Comparison of ENCODE assay signal across 20 mouse cellular contexts in the genomic region with DNA sequence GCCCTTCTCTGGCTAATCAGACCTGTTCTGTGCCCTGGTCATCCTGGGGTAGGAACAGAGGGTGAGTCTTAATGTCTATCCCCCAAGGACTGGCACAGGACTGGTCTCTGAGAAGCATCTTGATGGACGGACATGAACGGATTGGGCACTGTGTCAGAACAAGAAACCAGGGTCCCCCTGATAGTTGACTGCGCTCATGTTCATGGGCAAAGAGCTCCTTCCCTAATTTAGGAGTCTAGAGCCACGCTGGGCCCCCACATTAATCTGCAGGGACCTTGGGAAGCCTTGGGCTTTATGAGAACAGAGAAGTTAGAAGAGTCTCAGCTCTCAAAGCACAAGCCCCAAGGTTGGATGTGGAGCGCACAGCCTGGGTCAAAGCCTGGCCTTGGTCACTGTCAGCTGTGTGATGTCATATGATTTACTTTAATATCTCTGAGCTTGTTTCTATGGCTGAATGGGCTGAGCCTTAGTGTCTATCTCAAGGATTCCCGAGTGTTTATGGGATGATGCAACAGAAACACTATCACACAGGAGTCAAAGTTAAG. TPM values are rescaled to one million over a fixed set of nuclear protein-coding genes. Genes with fewer than 3 reads are reported as not detected.
DNase-seq lines count a peak whose midpoint lies in the region; ATAC-seq and TF ChIP-seq lines count a peak whose summit lies in the region.
"Had no signal": no experiment of that assay in that cellular context is flagged by ENCODE, and none has a peak within 500 bp of the region (broad histone marks: within the 10 kb centered on the region; RNA-seq: fewer than 3 reads in every experiment).

No protein-coding gene starts in this region.

- no peak overlapping the region for H3K4me2 ChIP-seq in kidney, embryonic 15.5 days
- no peak overlapping the region for H3K4me2 ChIP-seq in neural tube, embryonic 15.5 days
- H3K4me2 ChIP-seq: forebrain, embryonic 15.5 days; heart, embryonic 11.5 days; heart, embryonic 15.5 days; hindbrain, embryonic 14.5 days; intestine, embryonic 15.5 days had no signal

- H3K36me3 ChIP-seq in kidney, embryonic 15.5 days: no peaks in the 10 kb centered on the region
- no peaks in the 10 kb centered on the region for H3K36me3 ChIP-seq in neural tube, embryonic 15.5 days
- H3K36me3 ChIP-seq: embryonic facial prominence, embryonic 10.5 days; forebrain, embryonic 15.5 days; heart, embryonic 15.5 days; hindbrain, embryonic 10.5 days; intestine, embryonic 15.5 days had no signal

- intact Hi-C loops in heart, postnatal 14 days (cut with DNase I): no loop called here

- 0 out of 2 replicates have a peak, but pooled peaks have one; percentile 12 for ATAC-seq in kidney, embryonic 15.5 days (replicated peaks; ENCODE audit: low FRiP score)
- no peak for ATAC-seq in neural tube, embryonic 15.5 days (ENCODE audit: low FRiP score)
- ATAC-seq: activated CD4-positive, CD25-positive, alpha-beta regulatory T cell, adult 4 months; forebrain, embryonic 15.5 days; intestine, embryonic 15.5 days; Patski had no signal

- TF ChIP-seq CTCF in bone marrow macrophage, adult 2 months (IDR thresholded peaks at IDR 0.05; ENCODE audit: low read depth, low read length): no peak

- no peaks in the 10 kb centered on the region; the same call in 1 of the 2 replicates for H3K9me3 ChIP-seq in kidney, embryonic 15.5 days (replicated peaks)
- H3K9me3 ChIP-seq in neural tube, embryonic 15.5 days (replicated peaks): no peaks in the 10 kb centered on the region
- H3K9me3 ChIP-seq: forebrain, embryonic 15.5 days; heart, embryonic 15.5 days; intestine, embryonic 15.5 days had no signal

- no peaks in the 10 kb centered on the region for H3K4me1 ChIP-seq in kidney, embryonic 15.5 days
- peaks cover 42% of the 10 kb centered on the region for H3K4me1 ChIP-seq in bone marrow macrophage, adult 2 months (ENCODE audit: control insufficient read depth, insufficient read depth, low read length)
- H3K4me1 ChIP-seq in neural tube, embryonic 15.5 days: no peaks in the 10 kb centered on the region
- H3K4me1 ChIP-seq: forebrain, embryonic 15.5 days; intestine, embryonic 15.5 days had no signal

- H3K27ac ChIP-seq in kidney, embryonic 15.5 days: no peak overlapping the region
- peak overlapping the region; percentile 34 for H3K27ac ChIP-seq in bone marrow macrophage, adult 2 months (ENCODE audit: insufficient read depth, low read depth, low read length)
- H3K27ac ChIP-seq in neural tube, embryonic 15.5 days (replicated peaks): no peak overlapping the region
- H3K27ac ChIP-seq: embryonic facial prominence, embryonic 10.5 days; forebrain, embryonic 15.5 days; heart, embryonic 15.5 days; hindbrain, embryonic 10.5 days; hindbrain, embryonic 14.5 days; intestine, embryonic 15.5 days had no signal

- H3K27me3 ChIP-seq in kidney, embryonic 15.5 days: no peaks in the 10 kb centered on the region
- no peaks in the 10 kb centered on the region for H3K27me3 ChIP-seq in neural tube, embryonic 15.5 days (replicated peaks)
- H3K27me3 ChIP-seq: forebrain, embryonic 15.5 days; heart, embryonic 15.5 days; intestine, embryonic 15.5 days; Patski had no signal

- no peak overlapping the region for H3K4me3 ChIP-seq in kidney, embryonic 15.5 days (replicated peaks)
- H3K4me3 ChIP-seq in bone marrow macrophage, adult 2 months (ENCODE audit: insufficient read depth, low read length): no peak overlapping the region
- H3K4me3 ChIP-seq in neural tube, embryonic 15.5 days (replicated peaks): no peak overlapping the region
- H3K4me3 ChIP-seq: embryonic facial prominence, embryonic 10.5 days; forebrain, embryonic 15.5 days; heart, embryonic 15.5 days; hindbrain, embryonic 10.5 days; intestine, embryonic 15.5 days had no signal

- H3K9ac ChIP-seq in kidney, embryonic 15.5 days: no peak overlapping the region
- H3K9ac ChIP-seq in neural tube, embryonic 15.5 days (replicated peaks): no peak overlapping the region
- H3K9ac ChIP-seq: forebrain, embryonic 15.5 days; heart, embryonic 15.5 days; hindbrain, embryonic 14.5 days; intestine, embryonic 15.5 days had no signal

- no peak for DNase-seq in kidney, postnatal 14 days
- DNase-seq in adrenal gland, postnatal 10 days: peak; percentile 65
- no peak for DNase-seq in heart, postnatal 14 days
- no peak for DNase-seq in spleen, postnatal 14 days (ENCODE audit: low spot score in 2 of 2)
- DNase-seq: cerebellum, adult 2 months; cerebellum, postnatal 10 days; gastrocnemius, postnatal 10 days had no signal

- WGBS in kidney, embryonic 15.5 days: 79% methylated on average over 6 of the region's 6 CpGs
- 82% methylated on average over 6 of the region's 6 CpGs for WGBS in neural tube, embryonic 15.5 days

- TF ChIP-seq POLR2A in bone marrow macrophage, adult 2 months (IDR thresholded peaks at IDR 0.05; ENCODE audit: borderline replicate concordance, low read depth, low read length): no peak

RNA-seq across cellular contexts. Expression of a gene that starts 20.6 kb away (rescaled TPM):
- 3.8 and 5.1 TPM in 2 replicates for polyA plus RNA-seq in kidney, embryonic 15.5 days (2015; fragmentation: Nextera tagmentation; extraction: Ambion mirVana)
- 10 to 100 TPM; 37.8 to 46.7 TPM for total RNA-seq in adrenal gland, postnatal 10 days (2021)
- 47.3 and 52.2 TPM in 2 replicates for polyA plus RNA-seq in bone marrow macrophage, adult 2 months (2012; ENCODE audit: insufficient read depth, insufficient read length, missing spikeins)
- 10 to 100 TPM; 42.2 to 43.4 TPM for total RNA-seq in heart, postnatal 14 days (2021)
- 6.5 and 7.0 TPM in 2 replicates for polyA plus RNA-seq in neural tube, embryonic 15.5 days (2015; fragmentation: Nextera tagmentation; extraction: Ambion mirVana)
- total RNA-seq: CH12.LX had no signal

RNA-seq across cellular contexts. Expression of a gene that starts 55.7 kb away (rescaled TPM):
- polyA plus RNA-seq in kidney, embryonic 15.5 days (2015; fragmentation: Nextera tagmentation; extraction: Ambion mirVana): 10.9 and 11.2 TPM in 2 replicates
- total RNA-seq in adrenal gland, postnatal 10 days (2021): 10 to 100 TPM; 30.2 to 35.0 TPM
- 95.0 and 111 TPM in 2 replicates for polyA plus RNA-seq in bone marrow macrophage, adult 2 months (2012; ENCODE audit: insufficient read depth, insufficient read length, missing spikeins)
- 10 to 100 TPM; 77.8 to 79.6 TPM for total RNA-seq in heart, postnatal 14 days (2021)
- polyA plus RNA-seq in neural tube, embryonic 15.5 days (2015; fragmentation: Nextera tagmentation; extraction: Ambion mirVana): 59.3 and 64.6 TPM in 2 replicates

RNA-seq across cellular contexts. Expression of a gene that starts 56.3 kb away (rescaled TPM):
- 1,112 and 1,115 TPM in 2 replicates for polyA plus RNA-seq in kidney, embryonic 15.5 days (2015; fragmentation: Nextera tagmentation; extraction: Ambion mirVana)
- 100 to 1,000 TPM; 672 to 709 TPM for total RNA-seq in adrenal gland, postnatal 10 days (2021)
- polyA plus RNA-seq in bone marrow macrophage, adult 2 months (2012; ENCODE audit: insufficient read depth, insufficient read length, missing spikeins): 928 and 957 TPM in 2 replicates
- total RNA-seq in heart, postnatal 14 days (2021): 100 to 1,000 TPM; 278 to 293 TPM
- polyA plus RNA-seq in neural tube, embryonic 15.5 days (2015; fragmentation: Nextera tagmentation; extraction: Ambion mirVana): 526 and 732 TPM in 2 replicates
